Mouse (Mus musculus) spleen, adult 2 months (tissue): Measurements from ENCODE around the gene Map3k1. TPM values are rescaled to one million over a fixed set of nuclear protein-coding genes. Genes with fewer than 3 reads are reported as not detected.

ENCODE experiments used
- DNase-seq, 2 experiments: peaks; one replicate each; pipeline versions ENCODE4 v3.0.0 to v3.0.0-alpha.2; 2012 to 2021; ENCODE audit warnings: low spot score in 2 of 2, low read depth in 1 of 2
- H3K27ac ChIP-seq: fragments of 200-500 bp; 2 replicates; pipeline ENCODE4 v1.5.1; 2012; ENCODE audit warnings: low read length, inconsistent platforms; ENCODE audit not compliant: insufficient read depth
- H3K27me3 ChIP-seq: fragments of 200-500 bp; 2 replicates; pipeline ENCODE4 v1.6.1; 2012; ENCODE audit warnings: mild to moderate bottlenecking, moderate library complexity, low read length, inconsistent platforms; ENCODE audit not compliant: control insufficient read depth, insufficient read depth
- H3K36me3 ChIP-seq: fragments of 200-500 bp; 2 replicates; pipeline ENCODE4 v1.6.1; 2012; ENCODE audit warnings: mild to moderate bottlenecking, low read length, inconsistent platforms; ENCODE audit not compliant: control insufficient read depth, insufficient read depth
- H3K4me1 ChIP-seq: fragments of 200-500 bp; 2 replicates; pipeline ENCODE4 v1.6.1; 2011; ENCODE audit warnings: inconsistent platforms; ENCODE audit not compliant: control insufficient read depth, insufficient read depth, insufficient read length
- H3K4me3 ChIP-seq: fragments of 200-500 bp; 2 replicates; pipeline ENCODE4 v1.5.1; 2011; ENCODE audit warnings: mild to moderate bottlenecking, inconsistent platforms; ENCODE audit not compliant: insufficient read depth, insufficient read length; ENCODE audit errors: extremely low read depth
- CTCF ChIP-seq: fragments of 200-500 bp; IDR thresholded peaks from 2 replicates; pipeline ENCODE4 v1.5.1; 2011; ENCODE audit warnings: mild to moderate bottlenecking, inconsistent platforms; ENCODE audit not compliant: insufficient read depth, insufficient read length, insufficient replicate concordance; ENCODE audit errors: extremely low read depth
- POLR2A ChIP-seq: fragments of 200-500 bp; IDR thresholded peaks from 2 replicates; pipeline ENCODE4 v1.6.1; 2011; ENCODE audit warnings: low read depth, low read length, inconsistent platforms
- WGBS: fragments of 180-500 bp; shearing (Covaris S2); methylation state at CpG from one replicate; pipeline ENCODE4 v1.1.7; 2018; 5-methylcytosine and 5-hydroxymethylcytosine counted together
- polyA plus RNA-seq: library from polyadenylated mRNA; depleted of rRNA; stranded (reverse); fragments of >200 nt; gene quantifications from 2 replicates; pipeline ENCODE4 v1.2.3, GENCODE M21; 2012

Gene Map3k1
- polyA plus RNA-seq, 1 experiment = 45.1 TPM

GRCm38 (mm10) chr13:111819618-111820385, 11.0 kb upstream of the Map3k1 start:
- WGBS = 47% methylated on average over 9 of the region's 9 CpGs
- H3K36me3 ChIP-seq = no peaks in the 10 kb centered on the region
- no peaks in the 10 kb centered on the region for H3K27me3 ChIP-seq
- no peak for TF ChIP-seq POLR2A
- no peak for TF ChIP-seq CTCF
- peak overlapping the region; percentile 46 for H3K4me3 ChIP-seq
- DNase-seq = peak in 1 of 2 experiments; percentile 68
- peak overlapping the region; percentile 86 for H3K27ac ChIP-seq
- H3K4me1 ChIP-seq = peaks cover 25% of the 10 kb centered on the region; the same call in 1 of the 2 replicates

- Histone ChIP-seq H3K4me3 (no peak overlapping the region), H3K27me3 (no peaks in the 10 kb centered on the region), H3K36me3 (no peaks in the 10 kb centered on the region), H3K4me1 (peaks cover 22% of the 10 kb centered on the region; the same call in 1 of the 2 replicates), H3K27ac (no peak overlapping the region)
- DNase-seq = no peak
- TF ChIP-seq POLR2A (no peak), CTCF (no peak)
- WGBS = 95% methylated on average over 4 of the region's 4 CpGs
These were observed 10.3 kb upstream of the Map3k1 start for GRCm38 (mm10) chr13:111819106-111819505.

- TF ChIP-seq POLR2A (no peak), CTCF (no peak)
- WGBS = 48% methylated on average over 15 of the region's 15 CpGs
- H3K27ac ChIP-seq = no peak overlapping the region
- no peaks in the 10 kb centered on the region for H3K36me3 ChIP-seq
- H3K4me3 ChIP-seq = no peak overlapping the region
- no peaks in the 10 kb centered on the region for H3K27me3 ChIP-seq
- no peak for DNase-seq
- peaks cover 19% of the 10 kb centered on the region; the same call in 1 of the 2 replicates for H3K4me1 ChIP-seq
These were observed 9.6 kb upstream of the Map3k1 start for GRCm38 (mm10) chr13:111818216-111818903.

GRCm38 (mm10) chr13:111817773-111818172, 9.0 kb upstream of the Map3k1 start:
- TF ChIP-seq CTCF (no peak), POLR2A (no peak)
- WGBS = 79% methylated on average over 7 of the region's 7 CpGs
- no peak for DNase-seq
- Histone ChIP-seq H3K4me1 (peaks cover 18% of the 10 kb centered on the region; the same call in 1 of the 2 replicates), H3K4me3 (no peak overlapping the region), H3K36me3 (no peaks in the 10 kb centered on the region), H3K27me3 (no peaks in the 10 kb centered on the region), H3K27ac (no peak overlapping the region)

GRCm38 (mm10) chr13:111816431-111816830, 7.6 kb upstream of the Map3k1 start:
- 95% methylated on average over 3 of the region's 3 CpGs for WGBS
- TF ChIP-seq POLR2A (no peak), CTCF (no peak)
- Histone ChIP-seq H3K27me3 (no peaks in the 10 kb centered on the region), H3K36me3 (no peaks in the 10 kb centered on the region), H3K4me1 (peaks cover 14% of the 10 kb centered on the region; the same call in 1 of the 2 replicates), H3K27ac (no peak overlapping the region), H3K4me3 (no peak overlapping the region)
- DNase-seq = no peak

GRCm38 (mm10) chr13:111815486-111815885, 6.7 kb upstream of the Map3k1 start:
- no peak overlapping the region for H3K27ac ChIP-seq
- no peak overlapping the region for H3K4me3 ChIP-seq
- TF ChIP-seq CTCF = no peak
- no peak for TF ChIP-seq POLR2A
- 93% methylated on average over 4 of the region's 4 CpGs for WGBS
- no peaks in the 10 kb centered on the region for H3K27me3 ChIP-seq
- peaks cover 5% of the 10 kb centered on the region; the same call in 1 of the 2 replicates for H3K4me1 ChIP-seq
- no peak for DNase-seq
- no peaks in the 10 kb centered on the region for H3K36me3 ChIP-seq

- 95% methylated on average over 7 of the region's 7 CpGs for WGBS
- H3K27me3 ChIP-seq = no peaks in the 10 kb centered on the region
- no peak overlapping the region for H3K4me3 ChIP-seq
- H3K27ac ChIP-seq = no peak overlapping the region
- peaks cover 3% of the 10 kb centered on the region; the same call in 1 of the 2 replicates for H3K4me1 ChIP-seq
- TF ChIP-seq POLR2A = no peak
- no peak for TF ChIP-seq CTCF
- no peak for DNase-seq
- H3K36me3 ChIP-seq = no peaks in the 10 kb centered on the region
These were observed 6.2 kb upstream of the Map3k1 start for GRCm38 (mm10) chr13:111815017-111815416.
